Mouse (Mus musculus) heart, embryonic 11.5 days (tissue): ENCODE results near the gene Mxra7. TPM values are rescaled to one million over a fixed set of nuclear protein-coding genes. Genes with fewer than 3 reads are reported as not detected.
"Not testable (repeated sequence)": the region's sequence is repeated elsewhere in the genome, so short reads cannot be mapped to it uniquely, and the experiment has no call there.

Experiments used
- ATAC-seq: fragments of 200-750 bp; cut with Nextera tagmentation; replicated peaks from 2 replicates; pipeline ENCODE4 v1.8.0; 2017; ENCODE audit warnings: moderate library complexity; ENCODE audit not compliant: insufficient number of reproducible peaks, low FRiP score, low TSS enrichment
- H3K27ac ChIP-seq: fragments of 300-500 bp; sonication (generic); 2 replicates; pipeline ENCODE4 v1.5.1; 2014; ENCODE audit warnings: mild to moderate bottlenecking, low read depth, low read length
- H3K27me3 ChIP-seq: fragments of 300-500 bp; sonication (generic); 2 replicates; pipeline ENCODE4 v1.6.1; 2014; ENCODE audit warnings: mild to moderate bottlenecking, low read length, mixed read lengths; ENCODE audit not compliant: control insufficient read depth, insufficient read depth
- H3K36me3 ChIP-seq: fragments of 300-500 bp; sonication (generic); 2 replicates; pipeline ENCODE4 v1.6.1; 2014; ENCODE audit warnings: mild to moderate bottlenecking, low read length, moderate library complexity, mixed read lengths; ENCODE audit not compliant: control insufficient read depth, insufficient read depth
- H3K4me1 ChIP-seq: fragments of 300-500 bp; sonication (generic); 2 replicates; pipeline ENCODE4 v1.6.1; 2014; ENCODE audit warnings: low read length; ENCODE audit not compliant: control insufficient read depth, insufficient read depth
- H3K4me2 ChIP-seq: fragments of 300-500 bp; sonication (generic); 2 replicates; pipeline ENCODE4 v1.6.1; 2014; ENCODE audit warnings: mild to moderate bottlenecking, moderate library complexity
- H3K4me3 ChIP-seq: fragments of 300-500 bp; sonication (generic); 2 replicates; pipeline ENCODE4 v1.5.1; 2014; ENCODE audit warnings: low read depth, low read length
- H3K9ac ChIP-seq: fragments of 300-500 bp; sonication (generic); 2 replicates; pipeline ENCODE4 v1.6.1; 2014; ENCODE audit warnings: mild to moderate bottlenecking, low read depth, low read length, moderate library complexity
- H3K9me3 ChIP-seq: fragments of 300-500 bp; sonication (generic); replicated peaks from 2 replicates; pipeline ENCODE4 v1.6.1; 2016; ENCODE audit warnings: low read length; ENCODE audit not compliant: control insufficient read depth
- WGBS: fragments of 180-500 bp; shearing (Covaris S2); extraction: QIAGEN DNeasy Blood & Tissue Kit; methylation state at CpG from one replicate; pipeline ENCODE4 v1.1.7; 2014; ENCODE audit not compliant: insufficient replicate concordance; 5-methylcytosine and 5-hydroxymethylcytosine counted together
- polyA plus RNA-seq: library from polyadenylated mRNA; unstranded; fragments of >200 nt; fragmentation: Nextera tagmentation; extraction: Ambion mirVana; gene quantifications from 2 replicates; pipeline ENCODE4 v1.2.1, GENCODE M21; 2014

Mxra7 gene
- polyA plus RNA-seq, 1 experiment from 2014 or later, result 15.9 TPM

DNA sequence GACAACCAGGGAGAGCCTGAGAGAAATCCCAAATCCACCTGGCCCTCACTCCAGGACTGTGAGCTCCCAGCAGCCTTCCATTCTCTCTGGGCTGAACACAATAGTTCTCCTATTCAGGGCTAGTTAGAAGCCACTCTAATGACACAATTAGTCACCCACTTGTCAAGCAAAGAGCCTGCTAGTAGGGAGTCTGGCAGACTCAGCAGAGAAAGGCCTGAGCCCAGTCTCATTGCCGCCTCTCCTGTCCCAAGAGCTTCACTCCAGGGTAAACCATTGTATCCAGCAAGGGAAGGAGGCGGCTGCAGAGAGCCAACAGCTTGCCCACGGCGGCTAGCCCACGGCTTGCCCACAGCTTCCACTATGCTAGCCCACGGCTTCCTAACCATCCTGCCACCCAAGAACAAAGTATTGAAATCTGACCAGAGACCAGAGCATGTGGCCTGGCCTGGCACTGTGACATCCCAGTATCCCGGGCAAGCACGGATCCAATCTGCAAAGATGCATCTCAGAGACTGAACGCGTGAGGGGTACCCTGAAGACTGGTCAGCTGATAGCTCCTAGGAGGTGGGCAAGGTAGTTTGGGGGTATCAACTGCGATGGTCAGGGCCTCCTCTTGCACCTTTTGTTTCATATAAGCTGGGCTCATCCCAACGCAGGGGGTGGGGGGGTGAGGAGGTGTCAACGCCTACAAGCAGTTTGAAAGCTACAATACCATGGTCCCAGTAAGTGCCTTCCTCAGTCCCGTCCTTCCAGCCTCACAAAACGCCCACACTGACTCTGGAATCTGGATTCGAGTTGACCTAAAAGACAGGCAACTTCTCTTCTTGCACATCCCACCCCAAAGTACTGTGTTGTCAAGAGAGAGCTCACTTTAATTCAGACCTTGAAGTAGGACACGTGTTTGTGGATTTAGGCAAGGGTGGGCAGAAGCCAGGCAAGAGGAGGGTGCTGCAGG, 1.0 kb downstream of the Mxra7 start:
- H3K27me3 ChIP-seq, result no peaks in the 10 kb centered on the region
- peak overlapping the region; percentile 73 for H3K4me2 ChIP-seq
- peak overlapping the region; percentile 57 for H3K4me3 ChIP-seq
- peak overlapping the region; percentile 78 for H3K9ac ChIP-seq
- H3K36me3 ChIP-seq, result no peaks in the 10 kb centered on the region; the same call in 1 of the 2 replicates
- no peaks in the 10 kb centered on the region for H3K9me3 ChIP-seq
- peak overlapping the region; percentile 38; the same call in 1 of the 2 replicates for H3K27ac ChIP-seq
- no peak for ATAC-seq
- 41% methylated on average over 17 of the region's 17 CpGs for WGBS
- peaks cover 29% of the 10 kb centered on the region for H3K4me1 ChIP-seq

- Histone ChIP-seq H3K4me2 (no peak overlapping the region), H3K4me3 (no peak overlapping the region), H3K27ac (peak overlapping the region; percentile 29; the same call in 1 of the 2 replicates), H3K9me3 (no peaks in the 10 kb centered on the region), H3K36me3 (no peaks in the 10 kb centered on the region), H3K9ac (no peak overlapping the region), H3K27me3 (no peaks in the 10 kb centered on the region), H3K4me1 (peaks cover 44% of the 10 kb centered on the region)
- 60% methylated on average over 5 of the region's 5 CpGs for WGBS
- no peak for ATAC-seq
Measured at GRCm38 (mm10) chr11:116825230-116825629, 2.6 kb downstream of the Mxra7 start.

GRCm38 (mm10) chr11:116823885-116824284, 4.0 kb downstream of the Mxra7 start:
- WGBS, result 93% methylated on average over 10 of the region's 10 CpGs

GRCm38 (mm10) chr11:116823255-116823654, 4.6 kb downstream of the Mxra7 start:
- H3K4me2 ChIP-seq, result no peak overlapping the region
- no peaks in the 10 kb centered on the region for H3K27me3 ChIP-seq
- H3K9me3 ChIP-seq, result no peaks in the 10 kb centered on the region
- H3K4me1 ChIP-seq, result peaks cover 48% of the 10 kb centered on the region
- H3K9ac ChIP-seq, result no peak overlapping the region
- no peak for ATAC-seq
- no peak overlapping the region for H3K27ac ChIP-seq
- H3K36me3 ChIP-seq, result no peaks in the 10 kb centered on the region
- H3K4me3 ChIP-seq, result no peak overlapping the region
- 89% methylated on average over 2 of the region's 2 CpGs for WGBS

More at GRCm38 (mm10) chr11:116823885-116824284, 4.0 kb downstream of the Mxra7 start:
- ATAC-seq, H3K9me3 ChIP-seq, H3K27me3 ChIP-seq, H3K4me3 ChIP-seq, H3K36me3 ChIP-seq, H3K4me2 ChIP-seq, H3K27ac ChIP-seq, H3K9ac ChIP-seq: not testable (repeated sequence)
- H3K4me1 ChIP-seq, result peaks cover 47% of the 10 kb centered on the region

DNA sequence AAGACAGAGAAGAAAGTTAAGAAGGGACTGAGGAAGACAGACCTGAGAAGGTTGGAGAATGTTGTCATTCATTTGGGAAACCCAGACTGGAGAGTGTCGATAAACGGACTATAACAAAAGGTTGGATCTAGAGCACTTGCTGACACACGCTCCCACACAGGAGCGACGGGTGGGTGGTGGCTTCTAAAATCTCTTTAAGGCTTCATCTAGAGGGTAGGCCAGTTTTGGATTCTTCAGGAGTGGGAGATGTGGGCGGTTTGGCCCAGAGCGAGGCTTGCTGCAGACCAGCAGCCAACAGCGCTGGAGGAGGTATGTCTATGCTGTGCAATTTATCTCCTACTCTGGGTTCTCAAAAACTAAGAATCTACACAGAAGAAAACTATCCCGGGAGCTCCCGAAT, 5.2 kb downstream of the Mxra7 start:
- no peak for ATAC-seq
- no peak overlapping the region for H3K4me2 ChIP-seq
- 89% methylated on average over 10 of the region's 10 CpGs for WGBS
- H3K4me1 ChIP-seq, result peaks cover 47% of the 10 kb centered on the region
- H3K27ac ChIP-seq, result no peak overlapping the region
- H3K9me3 ChIP-seq, result no peaks in the 10 kb centered on the region
- no peak overlapping the region for H3K9ac ChIP-seq
- no peaks in the 10 kb centered on the region for H3K27me3 ChIP-seq
- no peak overlapping the region for H3K4me3 ChIP-seq
- H3K36me3 ChIP-seq, result no peaks in the 10 kb centered on the region

DNA sequence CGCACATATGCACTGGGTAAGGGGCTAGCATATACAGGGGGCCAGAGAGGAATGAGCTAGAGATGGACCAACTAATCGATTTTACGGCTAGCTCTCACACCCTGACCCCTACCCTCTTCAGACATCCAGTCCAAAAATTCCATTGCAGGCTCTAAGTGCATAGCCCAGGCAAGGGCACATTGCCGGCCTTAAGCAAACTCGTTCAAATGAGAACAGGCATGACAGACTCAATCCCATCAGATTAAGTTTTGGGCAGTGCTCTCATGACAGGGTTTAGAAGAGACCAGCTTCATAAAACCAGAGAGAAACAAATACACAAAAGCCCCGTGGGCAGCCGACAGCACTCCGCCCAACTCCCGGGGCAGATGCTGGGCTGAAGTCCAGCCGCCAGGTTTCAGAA, 5.6 kb downstream of the Mxra7 start:
- no peak overlapping the region for H3K27ac ChIP-seq
- peak overlapping the region; percentile 43; the same call in 1 of the 2 replicates for H3K4me2 ChIP-seq
- H3K4me1 ChIP-seq, result peaks cover 46% of the 10 kb centered on the region
- WGBS, result 75% methylated on average over 10 of the region's 10 CpGs
- H3K36me3 ChIP-seq, result no peaks in the 10 kb centered on the region
- no peak overlapping the region for H3K9ac ChIP-seq
- no peak overlapping the region for H3K4me3 ChIP-seq
- no peaks in the 10 kb centered on the region for H3K27me3 ChIP-seq
- ATAC-seq, result no peak
- no peaks in the 10 kb centered on the region for H3K9me3 ChIP-seq

DNA sequence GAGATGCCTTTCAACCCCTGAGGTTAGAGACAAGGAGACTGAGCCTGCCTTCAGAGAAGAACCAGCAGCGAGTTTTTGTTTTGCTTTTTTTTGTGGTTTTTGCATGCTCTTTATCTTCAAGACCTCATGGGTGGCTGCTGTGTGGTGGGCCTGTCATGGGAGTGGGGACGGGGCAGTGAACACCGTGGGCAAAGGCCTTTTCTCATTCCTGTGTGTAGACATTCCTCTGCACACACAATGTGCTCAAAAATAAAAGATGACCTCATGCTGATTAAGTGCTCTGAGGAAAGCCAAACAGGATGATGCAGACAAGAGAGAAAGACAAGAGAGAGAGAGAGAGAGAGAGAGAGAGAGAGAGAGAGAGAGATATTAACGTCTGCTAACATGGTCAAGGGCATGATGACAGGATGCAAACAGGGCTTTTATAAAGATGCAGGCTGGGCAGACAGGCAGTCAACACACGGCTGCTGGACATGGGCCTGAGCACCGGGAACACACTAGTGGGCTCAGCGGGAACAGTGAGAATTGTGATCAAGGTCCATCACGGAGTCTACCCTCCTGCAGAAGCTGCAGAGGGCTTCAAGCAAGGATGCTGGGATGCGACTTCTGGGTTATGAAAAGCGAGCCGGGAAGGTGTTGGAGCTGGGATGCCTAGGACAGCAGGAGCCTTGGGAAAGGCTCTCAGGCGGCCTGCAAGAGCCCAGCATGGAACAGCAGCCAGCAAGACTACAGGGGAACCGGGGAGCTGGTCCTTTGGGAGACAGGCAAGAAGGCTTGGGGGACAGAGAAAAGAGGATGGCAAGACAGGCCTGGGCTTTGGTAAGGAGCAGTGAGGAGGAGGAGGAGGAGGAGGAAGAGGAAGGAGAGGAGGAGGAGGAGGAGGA, 6.5 kb downstream of the Mxra7 start:
- H3K9ac ChIP-seq, result peak overlapping the region; percentile 58
- ATAC-seq, result no peak
- no peak overlapping the region for H3K4me3 ChIP-seq
- WGBS, result 45% methylated on average over 13 of the region's 13 CpGs
- no peaks in the 10 kb centered on the region for H3K36me3 ChIP-seq
- no peaks in the 10 kb centered on the region for H3K27me3 ChIP-seq
- H3K9me3 ChIP-seq, result no peaks in the 10 kb centered on the region
- H3K4me1 ChIP-seq, result peaks cover 41% of the 10 kb centered on the region
- H3K4me2 ChIP-seq, result peak overlapping the region; percentile 43
- H3K27ac ChIP-seq, result peak overlapping the region; percentile 77

GRCm38 (mm10) chr11:116819932-116820593, 7.8 kb downstream of the Mxra7 start:
- Histone ChIP-seq H3K4me3 (no peak overlapping the region), H3K9ac (no peak overlapping the region), H3K27ac (peak overlapping the region; percentile 77; the same call in 1 of the 2 replicates), H3K4me2 (no peak overlapping the region), H3K9me3 (no peaks in the 10 kb centered on the region), H3K27me3 (no peaks in the 10 kb centered on the region), H3K36me3 (no peaks in the 10 kb centered on the region), H3K4me1 (peaks cover 38% of the 10 kb centered on the region)
- no peak for ATAC-seq
- 86% methylated on average over 5 of the region's 5 CpGs for WGBS
